Mouse (Mus musculus) limb, embryonic 14.5 days (tissue): ENCODE measurements at regions not wholly inside any gene's neighbourhood (a gene's known extent, or its start where the extent isn't known, plus 50 kb on each side); places are given as distances from the start of the nearest gene placed in this dataset.
A peak's percentile ranks its signal among the peaks of the same experiment; 100 is the strongest.

Experiments used
- ATAC-seq: fragments of 200-750 bp; cut with Nextera tagmentation; 2 replicates; pipeline ENCODE4 v1.8.0; 2017; ENCODE audit warnings: low read depth, moderate number of reproducible peaks, moderate TSS enrichment; ENCODE audit not compliant: low FRiP score
- DNase-seq: peaks from one replicate; pipeline ENCODE4 v3.0.0-alpha.2; 2015; ENCODE audit warnings: low spot score
- H3K27ac ChIP-seq: fragments of 300-500 bp; sonication (generic); replicated peaks from 2 replicates; pipeline ENCODE4 v1.5.1; 2014; ENCODE audit warnings: low read depth, mild to moderate bottlenecking, low read length, moderate library complexity, mixed read lengths
- H3K27me3 ChIP-seq: fragments of 300-500 bp; sonication (generic); 2 replicates; pipeline ENCODE4 v1.6.1; 2014; ENCODE audit warnings: low read length, mixed read lengths; ENCODE audit not compliant: control insufficient read depth, insufficient read depth
- H3K36me3 ChIP-seq: fragments of 300-500 bp; sonication (generic); 2 replicates; pipeline ENCODE4 v1.6.1; 2014; ENCODE audit warnings: mild to moderate bottlenecking, low read length, moderate library complexity, mixed read lengths; ENCODE audit not compliant: control insufficient read depth, insufficient read depth
- H3K4me1 ChIP-seq: fragments of 300-500 bp; sonication (generic); 2 replicates; pipeline ENCODE4 v1.6.1; 2014; ENCODE audit warnings: antibody characterized with exemption, low read length, mixed read lengths; ENCODE audit not compliant: control insufficient read depth, insufficient read depth
- H3K4me2 ChIP-seq: fragments of 300-500 bp; sonication (generic); replicated peaks from 2 replicates; pipeline ENCODE4 v1.6.1; 2014; ENCODE audit warnings: low read depth, mild to moderate bottlenecking, low read length, moderate library complexity; ENCODE audit not compliant: severe bottlenecking
- H3K4me3 ChIP-seq: fragments of 300-500 bp; sonication (generic); replicated peaks from 2 replicates; pipeline ENCODE4 v1.5.1; 2014; ENCODE audit warnings: low read length
- H3K9ac ChIP-seq: fragments of 300-500 bp; sonication (generic); 2 replicates; pipeline ENCODE4 v1.6.1; 2014; ENCODE audit warnings: mild to moderate bottlenecking, low read depth, low read length, moderate library complexity; ENCODE audit not compliant: severe bottlenecking
- H3K9me3 ChIP-seq: fragments of 300-500 bp; sonication (generic); 2 replicates; pipeline ENCODE4 v1.6.1; 2016; ENCODE audit warnings: low read length; ENCODE audit not compliant: control insufficient read depth
- POLR2A ChIP-seq: fragments of 200-500 bp; IDR thresholded peaks from 2 replicates; pipeline ENCODE4 v1.8.0; 2012; ENCODE audit warnings: inconsistent platforms, mild to moderate bottlenecking, moderate library complexity, borderline replicate concordance; ENCODE audit not compliant: insufficient read depth, insufficient read length; ENCODE audit errors: extremely low read depth
- WGBS: fragments of 180-500 bp; shearing (Covaris S2); extraction: QIAGEN DNeasy Blood & Tissue Kit; methylation state at CpG from one replicate; pipeline ENCODE4 v1.1.7; 2014; 5-methylcytosine and 5-hydroxymethylcytosine counted together

DNA sequence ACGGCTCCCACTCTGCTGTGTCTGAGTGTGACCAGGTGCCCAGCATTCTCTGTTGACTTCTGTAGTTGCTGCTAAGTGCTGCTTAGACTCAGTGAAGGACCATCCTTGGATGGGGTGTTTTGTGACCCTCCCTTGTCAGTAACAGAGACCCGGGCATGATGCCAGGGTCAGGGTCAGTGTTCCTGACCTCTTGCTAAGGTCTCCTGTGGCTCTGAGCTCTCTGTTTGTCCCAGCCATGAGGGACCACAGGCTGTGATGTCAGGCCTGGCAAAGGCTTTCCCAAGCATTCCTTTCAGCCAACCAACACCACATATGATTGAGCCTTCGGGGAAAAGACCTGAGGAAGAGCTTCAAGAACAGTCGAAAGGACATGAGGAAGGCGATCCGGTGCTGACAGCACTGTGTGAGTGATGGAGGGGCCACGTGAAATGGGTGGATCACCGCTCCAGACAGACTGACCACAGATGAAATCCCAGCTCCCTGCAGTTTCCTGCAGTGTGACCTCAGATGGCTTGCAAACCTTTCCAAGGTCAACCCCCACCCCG lies 56.7 kb upstream of the Itga11 start:
- DNase-seq (no peak), ATAC-seq (no peak)
- WGBS: 72% methylated on average over 9 of the region's 9 CpGs
- H3K4me1 ChIP-seq: peaks cover 4% of the 10 kb centered on the region; the same call in 1 of the 2 replicates
- no peak for TF ChIP-seq POLR2A
- no peak overlapping the region for H3K4me3 ChIP-seq
- H3K4me2 ChIP-seq: no peak overlapping the region
- H3K27me3 ChIP-seq: no peaks in the 10 kb centered on the region
- no peaks in the 10 kb centered on the region for H3K9me3 ChIP-seq
- H3K9ac ChIP-seq: no peak overlapping the region
- H3K36me3 ChIP-seq: no peaks in the 10 kb centered on the region
- no peak overlapping the region for H3K27ac ChIP-seq

- Histone ChIP-seq H3K27me3 (no peaks in the 10 kb centered on the region), H3K27ac (no peak overlapping the region), H3K4me3 (no peak overlapping the region), H3K9ac (no peak overlapping the region), H3K4me2 (no peak overlapping the region), H3K36me3 (no peaks in the 10 kb centered on the region), H3K9me3 (no peaks in the 10 kb centered on the region), H3K4me1 (peaks cover 5% of the 10 kb centered on the region; the same call in 1 of the 2 replicates)
- TF ChIP-seq POLR2A: no peak
- DNase-seq: no peak
- WGBS: 61% methylated on average over 10 of the region's 10 CpGs
- ATAC-seq: no peak
These were observed 55.5 kb upstream of the Itga11 start for GRCm38 (mm10) chr9:62622106-62622505.

- ATAC-seq (no peak), DNase-seq (no peak)
- Histone ChIP-seq H3K4me3 (no peak overlapping the region), H3K27ac (no peak overlapping the region), H3K9ac (no peak overlapping the region), H3K36me3 (no peaks in the 10 kb centered on the region), H3K9me3 (no peaks in the 10 kb centered on the region), H3K4me1 (peaks cover 9% of the 10 kb centered on the region; the same call in 1 of the 2 replicates), H3K4me2 (no peak overlapping the region), H3K27me3 (no peaks in the 10 kb centered on the region)
- TF ChIP-seq POLR2A: no peak
- WGBS: 83% methylated on average over 8 of the region's 8 CpGs
These were observed 53.0 kb upstream of the Itga11 start for GRCm38 (mm10) chr9:62624562-62625044.

DNA sequence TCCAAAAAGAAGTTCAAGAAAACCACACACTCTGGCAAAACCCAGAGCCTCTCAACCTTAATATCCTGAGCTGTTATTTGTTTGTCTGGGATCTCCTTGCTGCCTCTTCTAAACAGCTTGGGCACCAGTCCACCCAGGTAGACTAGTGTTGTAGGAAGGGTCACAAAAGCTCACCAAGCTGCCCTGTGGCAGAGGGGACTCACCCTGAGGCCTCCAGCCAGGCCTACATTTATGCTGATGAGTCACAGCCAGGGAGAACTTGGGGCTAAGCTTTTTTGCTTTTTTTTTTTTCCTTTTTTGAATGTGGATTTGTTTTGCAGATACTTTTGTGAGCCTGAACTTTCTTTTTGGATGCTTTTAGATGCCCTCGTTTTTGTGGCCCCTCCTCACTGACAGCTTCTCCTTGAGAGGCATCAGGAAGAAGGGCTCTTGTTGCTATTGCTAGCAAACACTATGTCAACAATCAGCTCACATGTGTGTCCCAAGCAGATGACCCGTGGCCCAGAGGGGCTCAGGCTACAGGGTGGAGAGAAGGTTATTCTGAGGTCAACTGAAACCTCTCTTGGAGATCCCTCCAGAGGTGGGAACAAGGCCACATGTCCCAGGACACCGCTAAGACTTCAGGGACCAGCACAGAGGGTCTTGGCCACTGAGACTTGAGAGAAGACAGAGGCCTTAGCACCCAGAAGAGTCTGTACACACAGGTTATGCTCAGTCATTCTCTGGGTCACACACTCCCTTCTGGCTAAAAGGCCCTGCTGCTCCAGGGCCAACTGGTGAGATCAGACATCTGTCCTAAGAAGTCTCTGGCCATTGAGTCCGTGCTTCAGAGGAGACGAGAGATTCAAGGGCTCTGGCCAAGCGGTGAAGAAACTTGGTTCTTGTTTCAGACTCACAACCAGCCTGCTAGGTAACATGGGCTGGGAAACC lies 50.3 kb upstream of the Itga11 start:
- DNase-seq (no peak), ATAC-seq (no peak)
- Histone ChIP-seq H3K4me2 (no peak overlapping the region), H3K36me3 (no peaks in the 10 kb centered on the region), H3K27ac (peak overlapping the region; percentile 44; the same call in 1 of the 2 replicates), H3K4me1 (peaks cover 9% of the 10 kb centered on the region; the same call in 1 of the 2 replicates), H3K4me3 (no peak overlapping the region), H3K9ac (no peak overlapping the region), H3K9me3 (no peaks in the 10 kb centered on the region), H3K27me3 (no peaks in the 10 kb centered on the region)
- 69% methylated on average over 6 of the region's 6 CpGs for WGBS
- no peak for TF ChIP-seq POLR2A
